Mouse (Mus musculus) stomach, embryonic 14.5 days (tissue): ENCODE results near the gene Gm40193. TPM values are rescaled to one million over a fixed set of nuclear protein-coding genes. Genes with fewer than 3 reads are reported as not detected.
"Not testable (repeated sequence)": the region's sequence is repeated elsewhere in the genome, so short reads cannot be mapped to it uniquely, and the experiment has no call there.

Source experiments
- ATAC-seq: fragments of 200-750 bp; cut with Nextera tagmentation; 2 replicates; pipeline ENCODE4 v1.8.0; 2017; ENCODE audit warnings: low read depth, moderate TSS enrichment; ENCODE audit not compliant: insufficient number of reproducible peaks, insufficient read depth, low FRiP score
- H3K27ac ChIP-seq: fragments of 300-500 bp; sonication (generic); 2 replicates; pipeline ENCODE4 v1.5.1; 2014; ENCODE audit warnings: mild to moderate bottlenecking, low read length, moderate library complexity, mixed read lengths
- H3K27me3 ChIP-seq: fragments of 300-500 bp; sonication (generic); 2 replicates; pipeline ENCODE4 v1.6.1; 2014; ENCODE audit warnings: low read length, control low read depth, mixed read lengths; ENCODE audit not compliant: control insufficient read depth, insufficient read depth
- H3K36me3 ChIP-seq: fragments of 300-500 bp; sonication (generic); 2 replicates; pipeline ENCODE4 v1.6.1; 2014; ENCODE audit warnings: mild to moderate bottlenecking, control low read depth, low read length, moderate library complexity, mixed read lengths; ENCODE audit not compliant: control insufficient read depth, insufficient read depth
- H3K4me1 ChIP-seq: fragments of 300-500 bp; sonication (generic); 2 replicates; pipeline ENCODE4 v1.6.1; 2014; ENCODE audit warnings: low read length, control low read depth, mixed read lengths; ENCODE audit not compliant: control insufficient read depth, insufficient read depth
- H3K4me2 ChIP-seq: fragments of 300-500 bp; sonication (generic); replicated peaks from 2 replicates; pipeline ENCODE4 v1.6.1; 2014; ENCODE audit warnings: low read depth, low read length, control low read depth
- H3K4me3 ChIP-seq: fragments of 300-500 bp; sonication (generic); 2 replicates; pipeline ENCODE4 v1.5.1; 2014; ENCODE audit warnings: low read depth, low read length, control low read depth
- H3K9ac ChIP-seq: fragments of 300-500 bp; sonication (generic); replicated peaks from 2 replicates; pipeline ENCODE4 v1.6.1; 2014; ENCODE audit warnings: low read depth, mild to moderate bottlenecking, control low read depth, low read length, moderate library complexity, mixed read lengths
- H3K9me3 ChIP-seq: fragments of 300-500 bp; sonication (generic); 2 replicates; pipeline ENCODE4 v1.6.1; 2016; ENCODE audit warnings: low read depth, low read length, control low read depth; ENCODE audit not compliant: control insufficient read depth
- WGBS: fragments of 180-500 bp; shearing (Covaris S2); extraction: QIAGEN DNeasy Blood & Tissue Kit; methylation state at CpG from one replicate; pipeline ENCODE4 v1.1.7; 2014; 5-methylcytosine and 5-hydroxymethylcytosine counted together
- polyA plus RNA-seq: library from polyadenylated mRNA; unstranded; fragments of >200 nt; fragmentation: Nextera tagmentation; extraction: Ambion mirVana; gene quantifications from 2 replicates; pipeline ENCODE4 v1.2.1, GENCODE M21; 2014

Gene Gm40193
- polyA plus RNA-seq, 1 experiment from 2014 or later: not detected

DNA sequence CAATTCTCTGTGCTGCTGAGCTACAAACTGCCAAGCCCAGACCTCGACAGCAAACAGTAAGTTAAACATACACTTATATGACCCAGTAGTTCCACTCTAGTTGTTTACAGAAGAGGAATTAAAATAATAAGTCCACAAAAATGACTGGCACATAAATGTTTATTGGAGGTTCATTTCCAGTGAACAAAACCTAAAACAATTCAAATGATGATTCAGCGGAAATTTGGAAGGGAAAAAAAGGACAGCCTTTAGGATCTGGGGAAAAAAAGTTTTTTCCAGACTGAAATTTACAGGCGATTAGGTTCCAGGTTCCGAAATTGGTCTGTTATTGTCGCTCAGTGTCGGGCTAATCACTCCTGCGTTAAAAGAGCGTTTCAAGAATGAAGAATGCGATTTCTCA, 6.7 kb upstream of the Gm40193 start:
- no peak for ATAC-seq
- Histone ChIP-seq H3K4me2 (peak overlapping the region; percentile 67), H3K4me1 (peaks cover 3% of the 10 kb centered on the region; the same call in 1 of the 2 replicates), H3K4me3 (peak overlapping the region; percentile 58), H3K36me3 (no peaks in the 10 kb centered on the region), H3K27me3 (no peaks in the 10 kb centered on the region), H3K9me3 (no peaks in the 10 kb centered on the region), H3K27ac (peak overlapping the region; percentile 27; the same call in 1 of the 2 replicates), H3K9ac (peak overlapping the region; percentile 61)
- 15% methylated on average over 9 of the region's 9 CpGs for WGBS

DNA sequence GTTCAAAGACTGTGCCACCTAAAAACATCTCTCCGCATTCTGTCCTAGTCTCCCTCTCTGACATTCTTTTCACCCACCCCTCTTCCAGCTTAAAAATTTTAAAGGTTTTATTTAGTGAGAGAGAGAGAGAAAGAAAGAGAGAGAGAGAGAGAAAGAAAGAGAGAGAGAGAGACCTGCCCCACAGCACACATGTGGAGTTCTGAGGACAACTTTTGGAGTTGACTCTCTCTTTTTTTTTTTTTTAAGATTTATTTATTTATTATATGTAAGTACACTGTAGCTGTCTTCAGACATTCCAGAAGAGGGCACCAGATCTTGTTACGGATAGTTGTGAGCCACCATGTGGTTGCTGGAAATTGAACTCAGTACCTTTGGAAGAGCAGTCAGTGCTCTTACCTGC, 1.7 kb downstream of the Gm40193 start:
- H3K36me3 ChIP-seq: peaks cover 21% of the 10 kb centered on the region
- H3K9ac ChIP-seq, H3K27ac ChIP-seq, H3K4me1 ChIP-seq, H3K27me3 ChIP-seq, H3K4me2 ChIP-seq, ATAC-seq, H3K4me3 ChIP-seq, H3K9me3 ChIP-seq: not testable (repeated sequence)
- 71% methylated on average over 2 of the region's 2 CpGs for WGBS

DNA sequence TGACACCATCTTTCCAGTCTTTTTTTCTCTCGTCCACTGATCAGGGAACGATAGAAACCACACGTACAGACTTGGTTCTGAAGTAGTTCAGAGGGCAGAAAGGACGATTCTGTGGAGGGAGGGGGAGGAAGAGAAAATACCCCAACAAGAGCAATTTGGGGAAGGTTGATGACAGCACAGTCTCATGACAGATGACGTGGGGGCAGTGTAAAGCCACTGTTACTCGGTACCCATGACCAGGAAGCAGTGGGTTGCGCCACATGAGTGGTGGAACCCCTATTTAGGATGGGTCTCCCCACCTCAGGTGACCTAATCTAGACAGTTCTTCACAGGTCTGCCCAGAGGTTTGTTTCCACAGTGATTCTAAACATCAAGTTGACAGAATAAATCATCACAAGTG, 4.1 kb downstream of the Gm40193 start:
- Histone ChIP-seq H3K4me3 (no peak overlapping the region), H3K27ac (no peak overlapping the region), H3K9ac (no peak overlapping the region), H3K36me3 (peaks cover 21% of the 10 kb centered on the region), H3K4me2 (no peak overlapping the region), H3K27me3 (no peaks in the 10 kb centered on the region), H3K4me1 (peaks cover 6% of the 10 kb centered on the region; the same call in 1 of the 2 replicates), H3K9me3 (no peaks in the 10 kb centered on the region)
- ATAC-seq: no peak
- 85% methylated on average over 7 of the region's 7 CpGs for WGBS

DNA sequence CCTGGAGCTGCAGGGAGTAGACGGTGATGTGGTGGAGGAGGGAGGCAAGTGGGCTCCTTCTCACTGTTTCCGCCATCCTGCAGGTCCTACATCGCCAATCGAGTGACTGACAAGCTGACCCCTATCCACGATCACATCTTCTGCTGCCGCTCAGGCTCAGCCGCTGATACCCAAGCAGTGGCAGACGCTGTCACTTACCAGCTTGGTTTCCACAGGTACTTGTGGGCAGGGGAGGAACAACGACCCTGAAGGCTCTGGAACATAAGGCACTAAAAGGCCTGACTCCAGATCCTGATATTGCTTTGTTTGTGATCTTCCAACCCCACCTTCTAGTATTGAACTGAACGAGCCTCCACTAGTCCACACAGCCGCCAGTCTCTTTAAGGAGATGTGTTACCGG, 6.5 kb downstream of the Gm40193 start:
- Histone ChIP-seq H3K36me3 (peaks cover 21% of the 10 kb centered on the region), H3K4me2 (peak overlapping the region; percentile 79), H3K4me1 (peaks cover 6% of the 10 kb centered on the region; the same call in 1 of the 2 replicates), H3K9me3 (no peaks in the 10 kb centered on the region), H3K4me3 (peak overlapping the region; percentile 69), H3K9ac (peak overlapping the region; percentile 63; the same call in 1 of the 2 replicates), H3K27me3 (no peaks in the 10 kb centered on the region), H3K27ac (no peak overlapping the region)
- ATAC-seq: no peak
- WGBS: 88% methylated on average over 12 of the region's 12 CpGs

DNA sequence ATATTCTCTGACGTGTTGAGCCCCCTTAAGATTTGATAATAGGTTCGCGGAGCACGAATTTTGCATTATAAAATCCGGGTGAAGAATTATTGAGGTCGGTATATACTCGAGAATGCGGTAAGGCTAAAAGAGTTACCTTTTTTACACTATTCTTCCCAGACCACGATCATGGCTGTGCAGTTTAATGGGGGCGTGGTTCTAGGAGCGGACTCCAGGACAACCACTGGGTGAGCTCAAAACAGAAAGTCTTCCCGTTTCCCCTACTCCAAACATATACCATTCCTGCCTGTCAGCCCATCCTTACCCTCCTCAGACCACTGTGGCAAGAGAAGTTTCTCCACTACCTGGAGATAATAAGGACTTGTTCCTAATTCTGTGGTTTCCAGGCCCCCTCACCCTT, 7.0 kb downstream of the Gm40193 start:
- Histone ChIP-seq H3K27ac (peak overlapping the region; percentile 11; the same call in 1 of the 2 replicates), H3K4me1 (peaks cover 6% of the 10 kb centered on the region; the same call in 1 of the 2 replicates), H3K27me3 (no peaks in the 10 kb centered on the region), H3K4me3 (peak overlapping the region; percentile 69), H3K9me3 (no peaks in the 10 kb centered on the region), H3K36me3 (peaks cover 21% of the 10 kb centered on the region), H3K9ac (peak overlapping the region; percentile 63), H3K4me2 (peak overlapping the region; percentile 79)
- ATAC-seq: peak; percentile 40; the same call in 1 of the 2 replicates
- 2% methylated on average over 12 of the region's 12 CpGs for WGBS

DNA sequence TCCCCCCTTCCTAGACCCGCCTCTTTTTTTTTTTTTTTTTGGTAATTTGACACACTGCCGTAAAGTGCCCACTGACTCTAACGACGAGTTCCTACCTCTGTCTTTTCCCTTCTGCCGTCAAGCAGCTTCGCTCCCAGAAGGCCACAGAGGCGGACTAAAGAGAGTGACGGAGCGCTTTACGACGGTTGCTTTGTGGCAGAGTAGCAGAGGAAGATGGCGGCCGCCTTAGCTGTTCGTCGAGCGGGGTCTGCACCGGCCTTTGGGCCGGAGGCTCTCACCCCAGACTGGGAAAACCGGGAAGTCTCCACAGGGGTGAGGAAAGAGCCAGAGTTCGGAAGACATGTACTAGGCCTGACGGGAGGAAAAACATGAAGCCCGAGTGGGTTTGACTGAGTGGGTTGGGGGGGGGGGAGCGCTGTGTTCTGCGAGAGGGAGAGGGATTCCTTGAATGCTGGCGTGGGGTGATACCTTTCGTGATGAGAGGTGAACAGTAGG, 7.5 kb downstream of the Gm40193 start, which contains the start of gene Psmb6:
Gene Psmb6 (plus strand): TSS at position 184 of the 495 bp plus-strand sequence.
- Histone ChIP-seq H3K9ac (peak within 1 kb of the TSS; percentile 63), H3K4me2 (peak within 1 kb of the TSS; percentile 79), H3K4me3 (peak within 1 kb of the TSS; percentile 69), H3K36me3 (peaks cover 21% of the 10 kb centered on the region), H3K27ac (peak within 1 kb of the TSS; percentile 11; the same call in 1 of the 2 replicates), H3K27me3 (no peaks in the 10 kb centered on the region), H3K4me1 (peaks cover 6% of the 10 kb centered on the region; the same call in 1 of the 2 replicates), H3K9me3 (no peaks in the 10 kb centered on the region)
- under 1% methylated on average over 25 of the region's 26 CpGs for WGBS
- ATAC-seq: peak; percentile 90

DNA sequence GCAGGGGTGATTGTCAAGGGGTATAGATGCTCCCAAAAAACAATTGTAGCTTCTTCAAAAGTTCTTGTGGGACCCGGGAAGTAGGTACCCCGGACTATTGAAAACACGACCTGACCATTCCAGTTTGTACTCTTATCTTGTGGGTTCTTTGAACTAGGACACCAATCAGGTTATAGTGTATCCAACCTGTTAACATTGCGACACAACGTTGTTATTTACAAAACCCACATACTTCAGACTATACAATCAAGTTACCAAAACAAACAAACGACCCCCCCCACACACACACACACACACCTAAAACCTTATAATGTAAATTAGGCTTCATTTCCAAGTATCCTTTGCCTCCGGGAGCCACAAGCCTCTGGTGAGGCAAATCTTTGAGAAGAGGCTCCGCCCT, 8.0 kb downstream of the Gm40193 start:
- Histone ChIP-seq H3K9me3 (no peaks in the 10 kb centered on the region), H3K9ac (no peak overlapping the region), H3K4me3 (peak overlapping the region; percentile 69), H3K4me1 (peaks cover 9% of the 10 kb centered on the region; the same call in 1 of the 2 replicates), H3K4me2 (peak overlapping the region; percentile 43), H3K36me3 (peaks cover 21% of the 10 kb centered on the region), H3K27me3 (no peaks in the 10 kb centered on the region), H3K27ac (no peak overlapping the region)
- ATAC-seq: no peak
- WGBS: 4% methylated on average over 8 of the region's 8 CpGs

DNA sequence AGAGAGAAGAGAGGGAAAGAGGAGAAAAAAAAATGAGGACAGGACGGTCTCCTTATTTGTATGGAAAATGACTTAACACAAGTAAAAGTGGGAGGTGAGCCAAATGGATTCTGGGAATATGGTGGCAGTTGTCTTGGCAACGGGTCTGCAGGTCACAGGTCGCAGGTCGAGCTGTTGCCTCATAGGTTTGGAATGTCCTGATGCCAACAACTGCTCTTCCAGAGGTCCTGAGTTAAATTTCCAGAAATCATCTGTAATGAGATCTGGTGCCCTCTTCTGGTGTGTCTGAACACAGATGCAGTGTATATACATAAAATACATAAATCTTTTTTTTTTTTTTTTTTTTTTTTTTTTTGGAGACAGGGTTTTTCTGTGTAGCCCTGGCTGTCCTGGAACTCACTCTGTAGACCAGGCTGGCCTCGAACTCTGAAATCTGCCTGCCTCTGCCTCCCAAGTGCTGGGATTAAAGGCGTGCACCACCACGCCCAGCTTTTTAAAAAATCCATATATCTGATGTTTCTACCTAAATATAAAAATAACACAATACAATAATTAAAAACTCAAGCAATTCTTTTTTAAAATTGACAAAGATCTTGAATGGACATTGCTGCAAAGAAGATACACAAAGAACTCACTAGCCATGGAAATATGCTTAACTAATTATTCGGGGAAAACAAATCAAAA, 9.3 kb downstream of the Gm40193 start:
- not testable (repeated sequence) for ATAC-seq, H3K27ac ChIP-seq, H3K4me3 ChIP-seq, H3K27me3 ChIP-seq, H3K4me2 ChIP-seq, H3K9me3 ChIP-seq, H3K9ac ChIP-seq
- H3K36me3 ChIP-seq: peaks cover 21% of the 10 kb centered on the region
- 86% methylated on average over 8 of the region's 8 CpGs for WGBS
- H3K4me1 ChIP-seq: peaks cover 11% of the 10 kb centered on the region; the same call in 1 of the 2 replicates
